Mouse (Mus musculus) layer of hippocampus, postnatal 10 days (tissue): ENCODE results near the gene Tubal3. TPM values are rescaled to one million over a fixed set of nuclear protein-coding genes. Genes with fewer than 3 reads are reported as not detected.

Experiments
- DNase-seq, 2 experiments: peaks; one replicate each; pipeline ENCODE4 v3.0.0; 2021; ENCODE audit warnings: low spot score in 2 of 2
- microRNA-seq, 2 experiments: library from miRNA; unstranded; fragments of <30 nt; microRNA quantifications; one replicate each; pipeline ENCODE4 v1.2.0; 2021
- total RNA-seq, 2 experiments: library from RNA; stranded (reverse); gene quantifications; 2 replicates each; pipeline ENCODE4 v1.2.3; 2021

The Tubal3 gene
- total RNA-seq, 2 experiments from 2014 or later, result not detected

DNA sequence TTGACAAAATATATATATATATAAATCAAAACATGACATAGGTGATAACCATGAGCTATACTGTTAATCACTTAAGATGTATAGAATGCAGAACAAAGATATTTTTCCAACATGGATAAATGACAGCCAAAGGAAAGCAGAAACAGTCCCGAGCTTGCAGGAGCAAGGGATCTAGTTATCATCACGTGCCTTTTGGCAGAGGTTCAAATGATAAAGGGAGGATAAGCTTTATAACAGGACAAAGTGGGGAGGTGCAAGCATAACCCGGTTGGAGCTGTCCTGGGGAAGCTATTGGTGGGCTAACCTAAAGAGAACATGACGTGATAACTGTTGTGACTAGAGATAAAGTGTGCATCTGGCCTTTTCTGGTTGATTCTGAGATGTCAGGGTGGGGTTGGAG lies 4.6 kb upstream of the Tubal3 start:
- no peak for DNase-seq

DNA sequence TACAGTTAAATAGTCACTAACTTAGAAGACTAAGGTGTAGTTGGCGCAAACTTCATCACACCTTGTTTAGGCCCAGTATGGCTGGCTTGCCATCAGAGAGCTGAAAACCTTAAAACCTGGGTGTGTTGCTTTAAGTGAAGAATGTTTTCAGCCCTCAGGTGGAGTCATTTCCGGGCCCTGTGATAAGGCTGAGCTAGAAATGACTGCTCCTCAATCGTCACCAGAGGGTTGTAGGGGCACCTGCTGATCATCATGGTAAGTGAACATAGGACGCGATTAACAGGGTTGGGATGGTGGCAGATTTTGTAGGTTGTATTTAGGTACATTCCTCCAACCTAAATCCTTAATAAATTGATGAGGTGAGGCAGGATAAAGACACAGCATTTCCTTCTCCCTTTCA lies 6.4 kb downstream of the Tubal3 start:
- no peak for DNase-seq

DNA sequence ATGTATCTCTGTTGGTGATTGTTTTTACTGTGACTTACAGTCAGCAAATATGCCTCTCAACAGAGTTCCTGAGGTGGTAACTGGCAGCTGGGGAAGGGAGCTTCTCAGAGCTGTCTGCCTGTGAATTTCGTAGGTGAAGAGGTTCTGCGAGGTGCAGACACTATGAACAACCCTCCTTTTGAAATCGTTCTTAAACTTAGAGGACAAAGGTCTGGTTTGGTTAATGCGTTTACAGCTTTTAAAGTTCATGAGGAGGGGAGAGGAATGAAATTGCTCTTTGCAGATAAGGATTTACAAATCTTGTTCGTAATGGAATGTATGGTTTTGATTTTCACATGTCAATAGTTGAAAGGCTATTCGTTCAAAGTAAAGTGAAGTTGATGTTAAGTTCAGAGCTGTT lies 7.6 kb downstream of the Tubal3 start:
- no peak for DNase-seq

DNA sequence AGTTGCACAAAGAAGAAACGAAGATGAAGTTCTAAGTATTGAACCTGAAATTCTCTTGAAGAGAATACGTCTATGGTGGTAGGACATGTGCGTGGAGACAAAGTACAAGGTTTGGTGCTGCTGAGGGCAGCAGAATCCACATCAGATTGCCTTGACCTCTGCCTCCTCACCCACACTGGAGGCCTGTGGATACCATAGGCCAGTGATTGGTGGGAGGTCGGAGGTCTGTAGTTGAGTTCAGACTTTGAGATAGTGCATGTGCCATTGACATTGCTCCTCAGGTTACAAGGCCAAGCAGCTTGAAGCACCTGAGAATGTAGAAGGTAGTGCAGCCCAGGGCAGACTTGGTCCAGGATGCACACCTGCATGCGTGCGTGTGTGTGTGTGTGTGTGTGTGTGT lies 8.0 kb downstream of the Tubal3 start:
- no peak for DNase-seq

DNA sequence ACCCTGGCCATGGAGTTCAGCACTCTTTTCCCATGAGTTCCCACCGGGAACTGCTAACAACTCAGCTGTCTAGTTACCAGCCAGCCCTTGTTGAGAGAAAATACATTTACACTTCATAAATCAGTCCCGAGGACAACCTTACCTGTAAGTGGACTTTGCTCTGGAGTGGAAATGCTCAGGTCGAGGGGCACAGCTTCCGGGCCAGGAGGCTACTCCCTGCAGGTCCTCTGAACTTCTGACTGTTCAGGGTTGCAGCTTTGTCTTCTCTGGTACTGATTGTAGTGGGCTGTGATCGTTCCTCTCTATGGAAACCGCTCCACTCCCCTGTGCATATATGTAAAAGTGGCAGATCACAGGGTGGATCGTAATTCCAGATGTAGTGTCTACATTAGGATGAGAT lies 26.6 kb downstream of the Tubal3 start:
- no peak for DNase-seq

DNA sequence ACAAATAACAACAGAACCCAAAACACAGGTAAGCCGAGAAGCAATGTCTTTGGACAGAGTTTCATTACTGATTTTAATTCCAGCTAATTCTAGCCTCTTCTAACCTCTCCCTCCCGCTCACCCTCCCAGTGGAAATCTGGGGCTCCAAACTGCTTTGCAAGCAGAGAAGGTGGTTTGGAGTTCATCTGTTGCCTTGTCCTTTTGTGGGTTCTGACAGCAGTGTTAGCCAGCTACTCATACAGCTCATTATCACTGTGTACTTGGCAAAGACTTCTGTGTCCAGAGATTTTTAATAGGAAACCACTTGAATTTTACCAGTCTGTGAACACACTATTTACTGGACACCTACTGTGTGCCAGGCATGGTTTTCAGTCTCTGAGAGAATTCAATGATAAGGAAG lies 27.2 kb downstream of the Tubal3 start, which contains the start of gene Ucn3:
Gene Ucn3, minus strand, starts transcription at position 101 of the 400 bp plus-strand sequence.
- DNase-seq, result no peak

DNA sequence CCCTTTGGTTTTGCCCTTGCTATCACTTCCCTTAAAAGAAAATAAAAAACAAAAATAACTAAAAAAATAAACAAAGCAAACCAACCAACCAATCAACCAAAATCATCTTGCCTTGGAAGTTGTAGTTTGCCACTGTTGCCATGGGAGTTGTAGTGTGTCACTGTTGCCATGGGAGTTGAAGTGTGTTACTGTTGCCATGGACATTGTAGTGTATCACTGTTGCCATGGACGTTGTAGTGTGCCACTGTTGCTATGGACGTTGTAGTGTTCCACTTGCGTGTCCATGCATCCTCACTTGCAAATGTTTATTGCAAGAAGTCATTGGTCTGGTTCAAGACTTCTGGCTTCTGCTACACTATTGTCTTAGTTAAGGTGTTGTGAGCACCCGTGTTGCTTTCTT lies 29.2 kb downstream of the Tubal3 start:
- no peak for DNase-seq

DNA sequence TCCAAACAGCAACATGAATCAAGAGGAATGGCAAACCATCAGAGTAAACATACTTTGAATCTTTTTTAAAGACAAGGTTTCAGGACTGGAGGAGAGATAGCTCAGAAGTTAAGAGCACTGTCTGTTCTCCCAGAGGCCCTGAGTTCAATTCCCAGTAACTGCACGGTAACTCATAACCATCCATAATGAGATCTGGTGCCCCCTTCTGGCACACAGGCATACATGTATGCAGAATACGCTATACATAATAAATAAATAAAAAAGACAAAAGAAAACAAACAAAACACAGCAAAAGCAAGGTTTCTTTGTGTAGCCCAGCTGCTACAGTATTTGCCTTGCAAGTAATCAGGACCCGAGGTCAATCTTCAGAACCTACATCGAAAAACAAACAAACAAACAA lies 31.4 kb downstream of the Tubal3 start:
- DNase-seq, result no peak

DNA sequence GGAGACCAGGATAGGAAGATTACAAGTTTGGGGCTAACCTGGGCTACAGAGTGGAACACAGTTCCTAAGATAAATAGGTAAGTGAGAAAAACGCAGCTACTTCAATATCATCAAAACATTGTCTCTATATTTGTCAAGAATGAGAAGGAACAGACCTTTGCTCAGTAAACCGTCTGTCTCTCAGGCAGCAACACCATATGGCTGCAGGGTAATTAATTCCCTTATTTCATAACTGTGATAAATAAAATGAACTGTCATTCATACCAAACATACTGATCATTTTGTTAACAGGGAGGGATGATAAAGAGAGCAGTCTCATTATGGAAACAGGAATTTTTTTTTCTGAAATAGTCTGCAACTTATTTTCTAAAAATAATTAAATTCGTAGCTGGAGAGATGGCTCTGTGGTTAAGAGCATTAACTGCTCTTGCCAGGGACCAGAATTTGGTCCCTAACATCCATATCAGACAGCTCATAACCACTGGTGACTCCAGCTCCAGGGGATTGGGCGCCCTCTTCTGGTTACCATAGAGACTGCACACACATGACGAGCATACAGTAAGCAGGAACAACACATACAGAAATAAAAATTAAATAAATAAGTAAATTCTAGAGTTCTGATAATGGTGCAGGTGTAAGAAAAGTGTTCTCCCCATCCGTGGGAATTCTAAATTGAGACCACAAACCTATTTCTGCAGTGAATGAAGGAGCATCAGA lies 33.3 kb downstream of the Tubal3 start:
- no peak for DNase-seq

DNA sequence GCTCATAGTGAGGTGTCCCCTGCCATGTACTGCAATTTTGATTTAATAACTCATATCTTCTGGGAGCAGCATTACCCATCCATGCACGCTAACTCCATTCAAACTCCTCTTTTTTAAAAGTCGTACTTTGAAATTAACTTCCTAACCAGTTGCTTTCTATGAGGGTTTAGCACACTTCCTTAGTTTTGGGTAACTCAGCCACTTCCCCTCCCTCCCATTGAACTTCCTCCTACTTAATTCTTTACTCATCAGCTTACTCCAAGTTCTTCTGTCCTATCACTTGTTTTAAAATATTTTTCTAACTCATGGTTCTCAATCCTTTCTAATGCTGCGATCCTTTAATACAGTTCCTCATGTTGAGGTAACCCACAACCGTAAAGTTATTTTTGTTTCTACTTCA lies 50.8 kb downstream of the Tubal3 start:
- no peak for DNase-seq

Small RNA genes lying within 50 kb of the gene (microRNA-seq; reads per million reads assigned to microRNA genes)
- gene Gm22460, result 0 reads per million in 2 experiments

Other genes with a start within 250 kb of the Tubal3 start
- not detected for gene Calml3, start 114.0 kb upstream of the Tubal3 start, total RNA-seq
- not detected for gene Calm4, start 80.5 kb upstream of the Tubal3 start, total RNA-seq
- gene Calm5, start 64.1 kb upstream of the Tubal3 start, total RNA-seq, result not detected
- gene Net1, start 54 bp upstream of the Tubal3 start, total RNA-seq, result 10 to 100 TPM; 21.4 to 24.0 TPM
- gene Ucn3, start 27.1 kb downstream of the Tubal3 start, total RNA-seq, result not detected
- gene Akr1c14, start 130.7 kb downstream of the Tubal3 start, total RNA-seq, result 1 to 10 TPM; 1.5 to 2.5 TPM
- gene Akr1c18, start 232.4 kb downstream of the Tubal3 start, total RNA-seq, result 1 to 10 TPM; 1.4 to 1.8 TPM